Mouse (Mus musculus) gastrocnemius, adult 18-20 months (tissue): ENCODE data around the gene Vwa2. TPM values are rescaled to one million over a fixed set of nuclear protein-coding genes. Genes with fewer than 3 reads are reported as not detected.

ENCODE experiments used
- DNase-seq: peaks from one replicate; pipeline ENCODE4 v3.0.0; 2021; ENCODE audit warnings: low spot score
- total RNA-seq, 2 experiments: library from RNA; stranded (reverse); gene quantifications; 2 replicates each; pipeline ENCODE4 v1.2.3; 2021

Gene Vwa2
- total RNA-seq, 2 experiments from 2014 or later: not detected

DNA sequence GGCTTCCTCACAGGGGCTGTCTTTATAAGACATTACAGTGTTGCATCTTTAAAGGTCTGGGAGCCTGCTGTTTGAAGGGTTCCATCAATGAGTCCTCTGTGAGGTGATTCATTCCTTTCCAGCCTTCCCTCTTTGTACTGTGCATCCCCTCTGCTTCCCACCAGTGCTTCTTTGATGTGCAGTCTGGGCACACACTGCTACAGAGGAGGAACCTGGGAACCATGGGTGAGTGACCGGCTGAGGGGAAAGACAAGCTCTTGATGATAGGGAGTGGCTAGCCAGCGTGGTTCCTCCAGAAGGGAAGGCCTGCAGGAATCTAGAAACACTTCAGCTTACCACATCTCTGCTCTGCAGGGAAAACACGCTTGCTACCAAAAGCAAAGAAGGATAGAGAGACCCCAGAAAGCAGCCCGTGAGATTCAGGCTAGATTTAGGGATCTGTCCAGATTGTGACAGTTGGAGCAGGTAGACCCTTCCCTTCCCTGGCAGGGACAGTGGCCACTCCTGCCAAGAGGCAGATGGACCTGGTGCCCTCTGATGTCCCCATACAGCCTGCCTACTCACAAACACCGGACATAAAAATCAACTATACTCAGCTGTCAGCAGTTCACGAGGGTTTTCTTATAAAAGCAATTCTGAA, 74.0 kb downstream of the Vwa2 start:
- DNase-seq: no peak

DNA sequence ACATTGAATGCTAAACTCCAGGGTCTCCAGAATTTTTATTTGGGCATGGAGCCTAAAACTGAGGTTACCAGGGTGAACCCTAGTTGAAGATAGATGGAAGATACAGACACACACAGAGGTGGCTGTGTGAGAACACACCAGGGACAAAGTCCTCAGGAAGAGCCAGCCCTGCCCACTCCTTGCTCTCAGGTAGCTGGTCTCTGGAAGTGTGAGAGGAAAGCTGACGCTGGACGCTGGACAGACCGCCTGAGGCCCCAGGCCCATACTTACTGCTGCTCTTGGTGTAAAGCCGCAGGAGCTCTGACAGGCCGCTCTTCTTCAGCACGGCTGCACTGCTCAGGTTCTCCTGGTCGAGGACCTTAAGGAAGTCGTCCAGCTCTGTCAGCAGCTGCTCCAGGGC, 75.8 kb downstream of the Vwa2 start:
- no peak for DNase-seq

DNA sequence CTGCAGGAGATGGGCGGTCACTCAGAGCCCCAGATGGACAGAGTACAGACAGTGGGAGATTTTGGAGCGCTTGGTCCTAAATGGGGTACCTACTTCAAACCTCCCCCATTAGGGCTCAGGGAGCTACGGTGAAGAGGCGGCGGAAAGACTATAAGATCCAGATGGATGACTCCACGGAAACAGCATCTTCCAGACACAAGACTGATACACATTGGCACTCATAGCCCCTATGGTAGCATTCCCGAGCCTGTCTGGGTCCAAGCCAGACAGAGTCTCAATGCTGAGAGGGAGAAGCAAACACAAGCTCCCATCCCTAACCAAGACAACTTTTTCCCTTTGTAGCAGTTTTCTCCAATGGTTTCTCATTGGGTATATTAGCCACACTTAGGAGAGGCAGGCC, 76.8 kb downstream of the Vwa2 start:
- no peak for DNase-seq

DNA sequence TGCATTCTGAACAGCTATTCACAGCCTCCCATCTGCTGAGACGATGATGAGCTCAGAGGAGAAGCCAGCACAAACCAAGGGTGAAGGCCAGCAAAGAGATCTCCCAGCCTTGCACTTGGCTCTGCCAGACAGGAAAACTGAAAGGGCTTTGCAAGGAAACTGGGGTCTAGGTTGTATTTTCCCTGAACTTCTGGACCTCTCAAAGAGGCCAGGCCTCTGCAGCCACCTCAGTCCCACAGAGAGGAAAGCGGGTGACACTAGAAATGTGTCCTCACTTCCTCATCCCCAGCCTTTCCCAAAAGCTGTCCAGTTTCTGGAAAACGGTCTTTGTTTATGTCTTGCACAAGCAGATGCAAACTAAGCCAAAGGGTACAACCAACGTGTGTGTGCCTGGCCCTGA, 79.8 kb downstream of the Vwa2 start:
- no peak for DNase-seq

DNA sequence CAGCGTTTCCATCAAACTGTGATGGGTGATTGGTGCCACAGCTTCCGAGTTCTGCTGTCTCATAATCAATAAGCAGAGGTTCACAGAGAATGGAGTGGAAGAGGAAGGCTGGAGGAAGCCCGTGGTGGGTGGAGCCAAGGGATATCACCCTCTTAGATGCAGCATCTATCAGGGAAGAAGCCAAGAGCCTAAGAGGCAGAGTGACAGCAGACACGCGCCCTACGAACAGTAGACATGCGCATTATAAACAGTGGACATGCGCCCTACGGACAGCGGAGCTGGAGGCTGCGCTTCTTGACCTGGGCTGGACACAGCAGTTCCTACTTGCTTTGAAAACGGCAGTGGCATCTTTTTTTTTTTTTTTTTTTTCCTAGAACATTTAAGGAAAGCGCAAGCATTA, 80.8 kb downstream of the Vwa2 start:
- DNase-seq: no peak

DNA sequence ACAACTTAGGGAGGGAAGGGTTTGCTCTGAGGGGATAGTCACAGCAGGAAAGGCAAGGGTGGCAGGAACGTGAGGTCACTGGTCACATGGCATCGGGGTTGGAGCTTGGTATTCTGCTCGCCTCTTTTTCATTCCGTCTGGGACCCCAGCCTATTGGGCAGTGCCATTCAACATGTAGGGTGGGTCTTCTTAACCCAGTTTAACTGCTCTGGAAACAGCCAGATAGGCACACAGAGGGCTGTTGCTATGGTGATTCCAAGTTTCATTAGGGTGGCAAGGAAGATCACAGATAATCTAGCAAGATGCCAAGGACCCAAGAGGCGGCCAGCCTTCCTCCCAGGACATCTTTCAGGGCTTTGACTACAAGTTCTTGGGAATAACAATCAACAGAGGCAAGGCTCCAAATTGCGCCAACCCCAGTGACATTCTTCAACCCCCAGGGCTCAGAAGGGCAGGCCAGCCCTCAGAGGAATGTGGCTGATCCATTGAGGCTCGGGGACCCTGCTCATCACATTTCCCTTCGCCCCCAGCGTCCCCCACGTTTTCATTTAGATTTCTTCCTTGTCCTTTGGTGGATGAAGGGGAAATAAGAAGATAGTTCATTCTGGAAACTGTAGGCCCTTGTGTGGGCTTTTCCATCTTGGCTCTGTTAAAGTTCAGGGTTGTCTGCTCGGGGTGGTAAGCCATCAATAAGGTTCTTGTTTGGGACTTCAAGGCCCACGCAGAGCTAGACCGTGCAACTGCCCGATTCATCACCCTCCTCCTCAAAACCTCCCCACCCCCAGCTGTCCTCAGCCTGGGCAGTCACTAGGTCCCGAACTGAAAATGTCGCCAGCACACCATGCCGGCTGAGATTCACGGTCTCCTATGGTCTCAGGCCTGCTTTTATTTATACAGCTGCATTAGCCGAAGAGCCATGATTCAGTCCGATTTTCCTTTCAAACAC, 81.8 kb downstream of the Vwa2 start:
- DNase-seq: no peak

DNA sequence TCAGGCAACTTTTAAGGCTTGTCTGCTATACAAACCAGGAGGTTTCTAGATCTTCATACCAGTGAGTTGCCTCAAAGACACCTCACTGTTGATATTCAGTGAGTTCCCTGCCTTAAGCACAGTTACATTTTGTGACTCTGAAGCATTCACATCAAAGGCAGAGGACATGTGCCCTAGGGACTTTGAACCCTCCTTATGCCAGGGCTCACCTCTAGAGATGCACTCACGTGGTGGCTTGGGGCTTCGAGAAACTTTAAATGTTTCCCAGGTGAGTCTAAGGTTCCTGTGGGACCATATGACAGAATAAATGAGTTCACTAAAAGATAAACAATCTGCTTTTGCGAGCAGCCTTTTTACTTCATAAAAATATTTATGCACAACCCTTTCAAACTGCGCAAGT, 84.0 kb downstream of the Vwa2 start:
- DNase-seq: no peak

DNA sequence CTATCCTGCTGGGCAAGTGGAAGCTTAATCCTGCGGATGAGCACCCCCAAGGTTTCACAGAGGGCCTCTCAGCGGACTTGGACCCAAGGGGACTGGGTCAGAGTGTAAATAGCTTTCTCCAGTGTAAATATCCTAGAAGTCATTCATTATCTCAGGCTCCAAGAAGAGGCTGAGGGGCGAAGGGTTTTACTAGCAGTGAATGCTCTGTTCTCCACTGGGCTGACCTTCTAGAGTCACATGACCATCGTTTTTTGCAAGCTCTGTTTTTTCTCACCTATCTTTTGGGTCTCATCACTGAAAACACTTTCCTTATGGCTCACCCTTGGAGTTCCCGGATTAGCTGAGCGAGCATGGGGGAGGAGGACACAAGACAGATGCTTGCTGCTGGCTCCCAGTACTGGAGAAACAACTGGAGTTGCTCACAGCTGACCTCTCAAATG, 84.6 kb downstream of the Vwa2 start:
- DNase-seq: no peak

DNA sequence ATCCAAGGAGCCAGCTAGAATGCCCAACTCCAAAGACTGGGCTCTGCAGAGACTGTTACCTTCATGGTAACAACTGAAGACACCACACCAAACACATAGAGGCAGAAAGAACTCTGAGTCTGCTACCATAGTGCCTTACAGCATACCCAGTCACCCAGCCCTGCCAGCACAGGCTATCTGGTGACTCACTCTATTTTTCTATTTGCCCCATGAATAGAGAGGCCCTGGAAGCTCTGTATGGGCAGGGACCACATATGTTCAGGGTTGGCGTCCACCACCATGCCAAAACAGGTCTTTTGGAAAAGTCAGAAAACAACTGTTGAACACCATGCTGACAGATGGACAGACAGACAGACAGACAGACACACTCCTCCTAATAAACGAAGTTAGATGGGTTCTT, 85.0 kb downstream of the Vwa2 start:
- no peak for DNase-seq

DNA sequence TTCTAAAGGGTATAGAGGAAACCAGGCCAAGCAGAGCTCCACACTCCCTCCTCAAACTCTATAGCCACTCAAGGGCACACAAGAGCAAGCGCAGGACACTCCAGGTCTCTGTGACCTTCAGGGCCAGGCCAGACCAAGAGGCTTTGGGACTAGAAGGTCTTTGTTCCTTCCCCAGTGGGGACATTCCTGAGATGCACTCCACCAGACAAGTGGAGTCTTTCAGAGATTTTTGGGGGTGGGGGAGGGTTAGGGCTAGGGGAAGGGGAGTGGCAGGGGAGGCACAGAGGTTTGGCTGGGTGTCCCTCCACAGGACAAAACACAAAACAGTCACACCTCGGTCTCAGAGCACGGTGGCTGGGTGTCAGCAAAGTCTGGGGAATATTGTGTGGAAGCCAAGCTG, 85.6 kb downstream of the Vwa2 start:
- DNase-seq: no peak

Other genes starting within 250 kb of the Vwa2 start
- gene Adrb1, start 152.1 kb upstream of the Vwa2 start, total RNA-seq: not detected
- 10 to 100 TPM; 24.8 to 25.6 TPM for gene Ccdc186, start 52.1 kb upstream of the Vwa2 start, total RNA-seq
- gene Tdrd1, start 48.0 kb upstream of the Vwa2 start, total RNA-seq: not detected
- gene Afap1l2, start 134.0 kb downstream of the Vwa2 start, total RNA-seq: 1 to 10 TPM; 1.2 to 1.9 TPM